Mouse (Mus musculus): ENCODE measurements around the gene Dgka.
"Not testable (repeated sequence)": the region's sequence is repeated elsewhere in the genome, so short reads cannot be mapped to it uniquely, and the experiment has no call there.

Dgka gene

GRCm38 (mm10) chr10:128731992-128732391 lies 12.7 kb downstream of the Dgka start:
- DNase-seq (ENCODE audit: low spot score in 2 of 2) = no peak

- DNase-seq (ENCODE audit: low spot score in 2 of 2) = peak; percentile 53 to 82
Measured at GRCm38 (mm10) chr10:128731002-128731433, 13.6 kb downstream of the Dgka start.

- no peak for DNase-seq (ENCODE audit: low spot score in 2 of 2)
Measured at GRCm38 (mm10) chr10:128728059-128728458, 16.6 kb downstream of the Dgka start.

- DNase-seq (ENCODE audit: low spot score in 2 of 2) = not testable (repeated sequence)
Measured at GRCm38 (mm10) chr10:128725466-128725865, 19.2 kb downstream of the Dgka start.

GRCm38 (mm10) chr10:128715559-128716537 lies 28.8 kb downstream of the Dgka start:
- no peak for DNase-seq (ENCODE audit: low spot score in 2 of 2)

GRCm38 (mm10) chr10:128711318-128711717 lies 33.3 kb downstream of the Dgka start:
- DNase-seq (ENCODE audit: low spot score in 2 of 2) = not testable (repeated sequence)

GRCm38 (mm10) chr10:128705317-128705693 lies 39.4 kb downstream of the Dgka start:
- no peak for DNase-seq (ENCODE audit: low spot score in 2 of 2)

- peak; percentile 92 to 94 for DNase-seq (ENCODE audit: low spot score in 2 of 2)
Measured at GRCm38 (mm10) chr10:128704491-128705316, 40.0 kb downstream of the Dgka start, which contains the start of gene Cdk2. TSS of gene Cdk2 (minus strand) at chr10:128705031.

GRCm38 (mm10) chr10:128703895-128704294 lies 40.8 kb downstream of the Dgka start, which contains the start of gene Pmel:
TSS of gene Pmel (plus strand) at chr10:128704195.
- no peak for DNase-seq (ENCODE audit: low spot score in 2 of 2)

GRCm38 (mm10) chr10:128702328-128703007 lies 42.2 kb downstream of the Dgka start:
- DNase-seq (ENCODE audit: low spot score in 2 of 2) = no peak

- no peak for DNase-seq (ENCODE audit: low spot score in 2 of 2)
Measured at GRCm38 (mm10) chr10:128700712-128701111, 43.9 kb downstream of the Dgka start.

GRCm38 (mm10) chr10:128699611-128700010 lies 45.0 kb downstream of the Dgka start:
- DNase-seq (ENCODE audit: low spot score in 2 of 2) = no peak

- DNase-seq (ENCODE audit: low spot score in 2 of 2) = no peak
Measured at GRCm38 (mm10) chr10:128699006-128699405, 45.6 kb downstream of the Dgka start.

GRCm38 (mm10) chr10:128697072-128697725 lies 47.5 kb downstream of the Dgka start:
- DNase-seq (ENCODE audit: low spot score in 2 of 2) = no peak

GRCm38 (mm10) chr10:128695992-128696807 lies 48.5 kb downstream of the Dgka start, which contains the start of gene Rab5b:
TSS of gene Rab5b (minus strand) at chr10:128696264.
- DNase-seq (ENCODE audit: low spot score in 2 of 2) = peak; percentile 96 to 98

- DNase-seq (ENCODE audit: low spot score in 2 of 2) = no peak
Measured at GRCm38 (mm10) chr10:128695411-128695991, 49.2 kb downstream of the Dgka start.

GRCm38 (mm10) chr10:128674469-128675008 lies 70.1 kb downstream of the Dgka start:
- DNase-seq (ENCODE audit: low spot score in 2 of 2) = no peak

GRCm38 (mm10) chr10:128673763-128674468 lies 70.7 kb downstream of the Dgka start, which contains the start of gene Suox:
TSS of gene Suox (minus strand) at chr10:128674073.
- DNase-seq (ENCODE audit: low spot score in 2 of 2) = peak; percentile 71 to 76

- DNase-seq (ENCODE audit: low spot score in 2 of 2) = no peak
Measured at GRCm38 (mm10) chr10:128671148-128671547, 73.5 kb downstream of the Dgka start.

All from urinary bladder, postnatal 4 days (tissue).